Mouse (Mus musculus) megakaryocyte, embryonic 14.5 days (primary cell): ENCODE results near the gene Zfp219. TPM values are rescaled to one million over a fixed set of nuclear protein-coding genes. Genes with fewer than 3 reads are reported as not detected.

Source experiments
- H3K27me3 ChIP-seq: replicated peaks from 2 replicates; pipeline ENCODE3; 2012; ENCODE audit warnings: inconsistent platforms
- H3K36me3 ChIP-seq: replicated peaks from 2 replicates; pipeline ENCODE3; 2012; ENCODE audit warnings: low read length, inconsistent platforms, mixed read lengths
- H3K4me1 ChIP-seq: 2 replicates; pipeline ENCODE4 v1.6.1; 2012; ENCODE audit warnings: inconsistent platforms
- H3K4me3 ChIP-seq: replicated peaks from 2 replicates; pipeline ENCODE3; 2012; ENCODE audit warnings: moderate library complexity, mild to moderate bottlenecking, inconsistent platforms
- H3K9me3 ChIP-seq: 2 replicates; pipeline ENCODE4 v1.6.1; 2012; ENCODE audit warnings: inconsistent platforms
- FLI1 ChIP-seq: IDR thresholded peaks from 2 replicates; pipeline ENCODE4 v1.6.1; 2012; ENCODE audit warnings: low read length, inconsistent platforms, mixed read lengths
- GATA1 ChIP-seq: IDR thresholded peaks from 3 replicates; pipeline ENCODE4 v1.6.1; 2012; ENCODE audit warnings: mixed read lengths, low read length, inconsistent platforms, borderline replicate concordance
- polyA plus RNA-seq: library from polyadenylated mRNA; stranded (reverse); fragments of >175 nt; gene quantifications from 2 replicates; pipeline ENCODE4 v1.2.3, GENCODE M21; 2012; ENCODE audit warnings: low replicate concordance; ENCODE audit not compliant: insufficient read depth

Zfp219 gene
- polyA plus RNA-seq, 1 experiment = 50.3 TPM

GRCm38 (mm10) chr14:52039332-52039731, 18.8 kb upstream of the Zfp219 start:
- no peak for TF ChIP-seq GATA1
- no peak for TF ChIP-seq FLI1

GRCm38 (mm10) chr14:52035926-52036325, 15.4 kb upstream of the Zfp219 start:
- TF ChIP-seq FLI1 (no peak), GATA1 (no peak)

More at GRCm38 (mm10) chr14:52039332-52039731, 18.8 kb upstream of the Zfp219 start:
- Histone ChIP-seq H3K4me3 (no peak overlapping the region), H3K9me3 (peaks cover 5% of the 10 kb centered on the region; the same call in 1 of the 2 replicates), H3K27me3 (peaks cover 10% of the 10 kb centered on the region), H3K4me1 (peaks cover 21% of the 10 kb centered on the region), H3K36me3 (no peaks in the 10 kb centered on the region)

GRCm38 (mm10) chr14:52026342-52026741, 5.8 kb upstream of the Zfp219 start:
- Histone ChIP-seq H3K27me3 (no peaks in the 10 kb centered on the region), H3K36me3 (no peaks in the 10 kb centered on the region), H3K9me3 (peaks cover 3% of the 10 kb centered on the region; the same call in 1 of the 2 replicates), H3K4me3 (no peak overlapping the region), H3K4me1 (peaks cover 38% of the 10 kb centered on the region)
- TF ChIP-seq FLI1 (no peak), GATA1 (no peak)

More at GRCm38 (mm10) chr14:52035926-52036325, 15.4 kb upstream of the Zfp219 start:
- H3K27me3 ChIP-seq = peaks cover 8% of the 10 kb centered on the region
- no peak overlapping the region for H3K4me3 ChIP-seq
- H3K4me1 ChIP-seq = no peaks in the 10 kb centered on the region
- H3K9me3 ChIP-seq = peaks cover 6% of the 10 kb centered on the region; the same call in 1 of the 2 replicates
- H3K36me3 ChIP-seq = no peaks in the 10 kb centered on the region

- no peaks in the 10 kb centered on the region for H3K36me3 ChIP-seq
- peaks cover 51% of the 10 kb centered on the region for H3K4me1 ChIP-seq
- peaks cover 3% of the 10 kb centered on the region; the same call in 1 of the 2 replicates for H3K9me3 ChIP-seq
- TF ChIP-seq GATA1 = no peak
- TF ChIP-seq FLI1 = no peak
- no peak overlapping the region for H3K4me3 ChIP-seq
- H3K27me3 ChIP-seq = no peaks in the 10 kb centered on the region
Observed at GRCm38 (mm10) chr14:52024133-52024532, 3.6 kb upstream of the Zfp219 start.

- Histone ChIP-seq H3K9me3 (no peaks in the 10 kb centered on the region), H3K4me3 (peak overlapping the region; percentile 86), H3K4me1 (peaks cover 60% of the 10 kb centered on the region), H3K27me3 (no peaks in the 10 kb centered on the region), H3K36me3 (peaks cover 7% of the 10 kb centered on the region)
- TF ChIP-seq FLI1 (no peak), GATA1 (no peak)
Observed at GRCm38 (mm10) chr14:52022709-52023459, 2.4 kb upstream of the Zfp219 start.

- no peak for TF ChIP-seq FLI1
- TF ChIP-seq GATA1 = no peak
- H3K36me3 ChIP-seq = peaks cover 7% of the 10 kb centered on the region
- peak overlapping the region; percentile 86 for H3K4me3 ChIP-seq
- H3K27me3 ChIP-seq = no peaks in the 10 kb centered on the region
- H3K4me1 ChIP-seq = peaks cover 64% of the 10 kb centered on the region
- no peaks in the 10 kb centered on the region for H3K9me3 ChIP-seq
Observed at GRCm38 (mm10) chr14:52022244-52022708, 1.7 kb upstream of the Zfp219 start.

- no peaks in the 10 kb centered on the region for H3K27me3 ChIP-seq
- peaks cover 69% of the 10 kb centered on the region for H3K4me1 ChIP-seq
- H3K9me3 ChIP-seq = no peaks in the 10 kb centered on the region
- H3K36me3 ChIP-seq = peaks cover 13% of the 10 kb centered on the region
- H3K4me3 ChIP-seq = no peak overlapping the region
- TF ChIP-seq FLI1 (no peak), GATA1 (no peak)
Observed at GRCm38 (mm10) chr14:52021568-52022212, 1.2 kb upstream of the Zfp219 start.

GRCm38 (mm10) chr14:52021138-52021529, 601 bp upstream of the Zfp219 start:
- no peaks in the 10 kb centered on the region for H3K27me3 ChIP-seq
- H3K4me1 ChIP-seq = peaks cover 75% of the 10 kb centered on the region
- peaks cover 14% of the 10 kb centered on the region for H3K36me3 ChIP-seq
- H3K9me3 ChIP-seq = no peaks in the 10 kb centered on the region
- TF ChIP-seq FLI1 (no peak), GATA1 (no peak)
- peak overlapping the region; percentile 31 for H3K4me3 ChIP-seq

GRCm38 (mm10) chr14:52019590-52020340, 768 bp downstream of the Zfp219 start:
- Histone ChIP-seq H3K27me3 (no peaks in the 10 kb centered on the region), H3K4me1 (peaks cover 83% of the 10 kb centered on the region), H3K36me3 (peaks cover 14% of the 10 kb centered on the region), H3K9me3 (no peaks in the 10 kb centered on the region), H3K4me3 (peak overlapping the region; percentile 93)
- no peak for TF ChIP-seq FLI1
- no peak for TF ChIP-seq GATA1
